Mouse (Mus musculus): ENCODE measurements around the gene Prpf8. TPM values are rescaled to one million over a fixed set of nuclear protein-coding genes. Genes with fewer than 3 reads are reported as not detected.

The Prpf8 gene
- total and polyA plus RNA-seq, 3 experiments: 49.0 to 93.2 (median 84.4) TPM

- no peak overlapping the region for H3K9ac ChIP-seq (ENCODE audit: low read depth, low read length)
- no peak for DNase-seq
- 76% methylated on average over 15 of the region's 15 CpGs for WGBS
- H3K36me3 ChIP-seq (ENCODE audit: control insufficient read depth, insufficient read depth, low read length): no peaks in the 10 kb centered on the region
- H3K79me2 ChIP-seq (replicated peaks; ENCODE audit: control insufficient read depth, insufficient read depth, low read length): no peaks in the 10 kb centered on the region; the same call in 1 of the 2 replicates
- no peaks in the 10 kb centered on the region for H3K4me1 ChIP-seq (ENCODE audit: control insufficient read depth, insufficient read depth, low read length)
- intact Hi-C loops (cut with DNase I): no loop called here
- no peak overlapping the region for H3K4me3 ChIP-seq
- TF ChIP-seq POLR2A (IDR thresholded peaks at IDR 0.05; ENCODE audit: insufficient read depth, low read depth, low read length) (no peak), EP300 (IDR thresholded peaks at IDR 0.05; ENCODE audit: insufficient read depth, low read depth, low read length) (no peak), CTCF (IDR thresholded peaks at IDR 0.05) (no peak)
- no peak overlapping the region for H3K27ac ChIP-seq
- H3K27me3 ChIP-seq (ENCODE audit: control insufficient read depth, insufficient read depth, low read length): no peaks in the 10 kb centered on the region
Measured at GRCm38 (mm10) chr11:75519834-75520633, 33.4 kb downstream of the Prpf8 start.

- Histone ChIP-seq H3K9ac (ENCODE audit: low read depth, low read length) (no peak overlapping the region), H3K27ac (no peak overlapping the region), H3K4me1 (ENCODE audit: control insufficient read depth, insufficient read depth, low read length) (no peaks in the 10 kb centered on the region), H3K4me3 (no peak overlapping the region), H3K79me2 (replicated peaks; ENCODE audit: control insufficient read depth, insufficient read depth, low read length) (no peaks in the 10 kb centered on the region), H3K27me3 (ENCODE audit: control insufficient read depth, insufficient read depth, low read length) (no peaks in the 10 kb centered on the region), H3K36me3 (ENCODE audit: control insufficient read depth, insufficient read depth, low read length) (no peaks in the 10 kb centered on the region)
- 79% methylated on average over 4 of the region's 4 CpGs for WGBS
- intact Hi-C loops (cut with DNase I): no loop called here
- no peak for DNase-seq
- no peak for TF ChIP-seq EP300 (IDR thresholded peaks at IDR 0.05; ENCODE audit: insufficient read depth, low read depth, low read length)
- TF ChIP-seq CTCF (IDR thresholded peaks at IDR 0.05): no peak
Measured at GRCm38 (mm10) chr11:75521609-75522008, 35.0 kb downstream of the Prpf8 start.

GRCm38 (mm10) chr11:75522793-75523192 lies 36.2 kb downstream of the Prpf8 start:
- H3K27me3 ChIP-seq (ENCODE audit: control insufficient read depth, insufficient read depth, low read length): no peaks in the 10 kb centered on the region
- DNase-seq: no peak
- intact Hi-C loops (cut with DNase I): no loop called here
- no peak overlapping the region for H3K4me3 ChIP-seq
- no peaks in the 10 kb centered on the region for H3K36me3 ChIP-seq (ENCODE audit: control insufficient read depth, insufficient read depth, low read length)
- no peak overlapping the region for H3K9ac ChIP-seq (ENCODE audit: low read depth, low read length)
- no peak overlapping the region for H3K27ac ChIP-seq
- H3K79me2 ChIP-seq (replicated peaks; ENCODE audit: control insufficient read depth, insufficient read depth, low read length): no peaks in the 10 kb centered on the region
- TF ChIP-seq POLR2A (IDR thresholded peaks at IDR 0.05; ENCODE audit: insufficient read depth, low read depth, low read length): no peak
- no peak for TF ChIP-seq EP300 (IDR thresholded peaks at IDR 0.05; ENCODE audit: insufficient read depth, low read depth, low read length)
- no peak for TF ChIP-seq CTCF (IDR thresholded peaks at IDR 0.05)
- WGBS: 97% methylated on average over 2 of the region's 2 CpGs
- H3K4me1 ChIP-seq (ENCODE audit: control insufficient read depth, insufficient read depth, low read length): no peaks in the 10 kb centered on the region

- DNase-seq: no peak
- Histone ChIP-seq H3K27me3 (ENCODE audit: control insufficient read depth, insufficient read depth, low read length) (no peaks in the 10 kb centered on the region), H3K4me1 (ENCODE audit: control insufficient read depth, insufficient read depth, low read length) (0 out of 2 replicates have a peak, but pooled peaks cover 1% of the 10 kb centered on the region), H3K79me2 (replicated peaks; ENCODE audit: control insufficient read depth, insufficient read depth, low read length) (no peaks in the 10 kb centered on the region), H3K36me3 (ENCODE audit: control insufficient read depth, insufficient read depth, low read length) (no peaks in the 10 kb centered on the region), H3K9ac (ENCODE audit: low read depth, low read length) (no peak overlapping the region), H3K27ac (no peak overlapping the region), H3K4me3 (no peak overlapping the region)
- 85% methylated on average over 15 of the region's 15 CpGs for WGBS
- TF ChIP-seq CTCF (IDR thresholded peaks at IDR 0.05) (no peak), POLR2A (IDR thresholded peaks at IDR 0.05; ENCODE audit: insufficient read depth, low read depth, low read length) (no peak), EP300 (IDR thresholded peaks at IDR 0.05; ENCODE audit: insufficient read depth, low read depth, low read length) (no peak)
- intact Hi-C loops (cut with DNase I): no loop called here
Measured at GRCm38 (mm10) chr11:75525531-75526125, 39.0 kb downstream of the Prpf8 start.

- H3K27me3 ChIP-seq (ENCODE audit: control insufficient read depth, insufficient read depth, low read length): no peaks in the 10 kb centered on the region
- no peak overlapping the region for H3K4me3 ChIP-seq
- no peak for DNase-seq
- 0 out of 2 replicates have a peak, but pooled peaks cover 1% of the 10 kb centered on the region for H3K4me1 ChIP-seq (ENCODE audit: control insufficient read depth, insufficient read depth, low read length)
- H3K27ac ChIP-seq: no peak overlapping the region
- H3K36me3 ChIP-seq (ENCODE audit: control insufficient read depth, insufficient read depth, low read length): no peaks in the 10 kb centered on the region
- 89% methylated on average over 6 of the region's 6 CpGs for WGBS
- intact Hi-C loops (cut with DNase I): no loop called here
- no peak overlapping the region for H3K9ac ChIP-seq (ENCODE audit: low read depth, low read length)
- no peaks in the 10 kb centered on the region for H3K79me2 ChIP-seq (replicated peaks; ENCODE audit: control insufficient read depth, insufficient read depth, low read length)
- TF ChIP-seq CTCF (IDR thresholded peaks at IDR 0.05): no peak
- TF ChIP-seq EP300 (IDR thresholded peaks at IDR 0.05; ENCODE audit: insufficient read depth, low read depth, low read length): no peak
- no peak for TF ChIP-seq POLR2A (IDR thresholded peaks at IDR 0.05; ENCODE audit: insufficient read depth, low read depth, low read length)
Measured at GRCm38 (mm10) chr11:75526943-75527342, 40.3 kb downstream of the Prpf8 start.

GRCm38 (mm10) chr11:75529771-75530170 lies 43.2 kb downstream of the Prpf8 start:
- Histone ChIP-seq H3K9ac (ENCODE audit: low read depth, low read length) (no peak overlapping the region), H3K27me3 (ENCODE audit: control insufficient read depth, insufficient read depth, low read length) (no peaks in the 10 kb centered on the region), H3K27ac (no peak overlapping the region), H3K36me3 (ENCODE audit: control insufficient read depth, insufficient read depth, low read length) (no peaks in the 10 kb centered on the region), H3K4me1 (ENCODE audit: control insufficient read depth, insufficient read depth, low read length) (peaks cover 4% of the 10 kb centered on the region), H3K4me3 (no peak overlapping the region), H3K79me2 (replicated peaks; ENCODE audit: control insufficient read depth, insufficient read depth, low read length) (no peaks in the 10 kb centered on the region)
- TF ChIP-seq POLR2A (IDR thresholded peaks at IDR 0.05; ENCODE audit: insufficient read depth, low read depth, low read length) (no peak), EP300 (IDR thresholded peaks at IDR 0.05; ENCODE audit: insufficient read depth, low read depth, low read length) (no peak), CTCF (IDR thresholded peaks at IDR 0.05) (no peak)
- 46% methylated on average over 4 of the region's 4 CpGs for WGBS
- DNase-seq: no peak
- intact Hi-C loops (cut with DNase I): loop anchor here (1.0 to 2.0 kb wide), 2 partner anchors 17 to 44 kb away; partner anchors contain the start of gene Scarf1
